Mouse (Mus musculus) forebrain, embryonic 11.5 days (tissue): ENCODE results near the gene Megf6. TPM values are rescaled to one million over a fixed set of nuclear protein-coding genes. Genes with fewer than 3 reads are reported as not detected.

Source experiments
- ATAC-seq: fragments of 200-750 bp; cut with Nextera tagmentation; replicated peaks from 2 replicates; pipeline ENCODE4 v1.8.0; 2017; ENCODE audit warnings: moderate TSS enrichment; ENCODE audit not compliant: low FRiP score
- DNase-seq: peaks from one replicate; pipeline ENCODE4 v3.0.0-alpha.2; 2017; ENCODE audit warnings: low spot score
- H3K27ac ChIP-seq: fragments of 300-500 bp; sonication (generic); 2 replicates; pipeline ENCODE4 v1.5.1; 2014; ENCODE audit warnings: low read depth, low read length
- H3K27me3 ChIP-seq: fragments of 300-500 bp; sonication (generic); 2 replicates; pipeline ENCODE4 v1.6.1; 2014; ENCODE audit warnings: mild to moderate bottlenecking, low read length, mixed read lengths; ENCODE audit not compliant: control insufficient read depth, insufficient read depth
- H3K36me3 ChIP-seq: fragments of 300-500 bp; sonication (generic); 2 replicates; pipeline ENCODE4 v1.6.1; 2014; ENCODE audit warnings: mild to moderate bottlenecking, low read length, moderate library complexity, mixed read lengths; ENCODE audit not compliant: control insufficient read depth, insufficient read depth
- H3K4me1 ChIP-seq: fragments of 300-500 bp; sonication (generic); replicated peaks from 2 replicates; pipeline ENCODE4 v1.6.1; 2014; ENCODE audit warnings: low read length, mixed read lengths; ENCODE audit not compliant: control insufficient read depth, insufficient read depth
- H3K4me2 ChIP-seq: fragments of 300-500 bp; sonication (generic); 2 replicates; pipeline ENCODE4 v1.6.1; 2014; ENCODE audit warnings: low read depth, mild to moderate bottlenecking, low read length, moderate library complexity, mixed read lengths; ENCODE audit not compliant: severe bottlenecking
- H3K4me3 ChIP-seq: fragments of 300-500 bp; sonication (generic); 2 replicates; pipeline ENCODE4 v1.5.1; 2014; ENCODE audit warnings: low read depth, low read length
- H3K9ac ChIP-seq: fragments of 300-500 bp; sonication (generic); 2 replicates; pipeline ENCODE4 v1.6.1; 2014; ENCODE audit warnings: low read length
- H3K9me3 ChIP-seq: fragments of 300-500 bp; sonication (generic); 2 replicates; pipeline ENCODE4 v1.6.1; 2016; ENCODE audit warnings: low read length, mixed read lengths; ENCODE audit not compliant: control insufficient read depth
- WGBS: fragments of 180-500 bp; shearing (Covaris S2); extraction: QIAGEN DNeasy Blood & Tissue Kit; methylation state at CpG from one replicate; pipeline ENCODE4 v1.1.7; 2014; 5-methylcytosine and 5-hydroxymethylcytosine counted together
- polyA plus RNA-seq: library from polyadenylated mRNA; unstranded; fragments of >200 nt; fragmentation: Nextera tagmentation; extraction: Ambion mirVana; gene quantifications from 2 replicates; pipeline ENCODE4 v1.2.1, GENCODE M21; 2014

Gene Megf6
- polyA plus RNA-seq, 1 experiment from 2014 or later: 23.9 TPM

DNA sequence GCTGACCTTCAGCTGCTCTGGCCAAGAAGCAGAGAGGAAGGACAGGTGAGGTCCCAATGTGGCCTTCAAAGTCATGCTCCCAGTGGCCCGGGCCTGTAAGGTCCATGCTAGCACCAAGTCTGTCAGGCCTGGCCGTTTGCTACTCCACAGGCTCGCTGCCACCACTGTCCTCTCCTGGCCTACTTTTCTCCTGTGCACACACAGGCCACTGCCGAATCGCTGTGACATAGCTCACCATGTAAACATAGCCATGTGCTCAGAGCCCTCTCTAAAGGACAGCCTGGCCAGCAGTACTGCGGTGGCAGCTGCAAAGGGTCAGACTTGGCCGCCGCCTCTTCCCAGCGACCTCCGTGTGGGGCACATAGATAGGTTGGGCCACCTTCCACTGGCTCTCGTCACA, 16.4 kb upstream of the Megf6 start:
- H3K9ac ChIP-seq: no peak overlapping the region
- WGBS: 73% methylated on average over 11 of the region's 11 CpGs
- no peak overlapping the region for H3K4me3 ChIP-seq
- H3K4me2 ChIP-seq: no peak overlapping the region
- peaks cover 5% of the 10 kb centered on the region for H3K36me3 ChIP-seq
- no peaks in the 10 kb centered on the region for H3K9me3 ChIP-seq
- H3K27ac ChIP-seq: no peak overlapping the region
- DNase-seq (no peak), ATAC-seq (no peak)
- no peaks in the 10 kb centered on the region for H3K27me3 ChIP-seq
- H3K4me1 ChIP-seq: 0 out of 2 replicates have a peak, but pooled peaks cover 2% of the 10 kb centered on the region

GRCm38 (mm10) chr4:154156050-154156449, 14.5 kb upstream of the Megf6 start:
- Histone ChIP-seq H3K27ac (no peak overlapping the region), H3K9ac (no peak overlapping the region), H3K27me3 (no peaks in the 10 kb centered on the region), H3K4me2 (no peak overlapping the region), H3K4me3 (no peak overlapping the region), H3K36me3 (peaks cover 5% of the 10 kb centered on the region), H3K9me3 (no peaks in the 10 kb centered on the region), H3K4me1 (peaks cover 2% of the 10 kb centered on the region)
- no peak for DNase-seq
- no peak for ATAC-seq
- WGBS: 80% methylated on average over 7 of the region's 7 CpGs

GRCm38 (mm10) chr4:154157970-154158662, 12.4 kb upstream of the Megf6 start:
- Histone ChIP-seq H3K36me3 (peaks cover 2% of the 10 kb centered on the region), H3K27ac (no peak overlapping the region), H3K9ac (no peak overlapping the region), H3K4me3 (no peak overlapping the region), H3K4me1 (peaks cover 6% of the 10 kb centered on the region), H3K27me3 (no peaks in the 10 kb centered on the region), H3K4me2 (no peak overlapping the region), H3K9me3 (no peaks in the 10 kb centered on the region)
- 94% methylated on average over 14 of the region's 14 CpGs for WGBS
- DNase-seq (no peak), ATAC-seq (no peak)

- no peak overlapping the region for H3K4me3 ChIP-seq
- H3K4me2 ChIP-seq: no peak overlapping the region
- ATAC-seq (peak; percentile 44), DNase-seq (peak; percentile 90)
- no peak overlapping the region for H3K9ac ChIP-seq
- H3K4me1 ChIP-seq: peaks cover 6% of the 10 kb centered on the region
- peaks cover 2% of the 10 kb centered on the region for H3K36me3 ChIP-seq
- no peak overlapping the region for H3K27ac ChIP-seq
- no peaks in the 10 kb centered on the region for H3K27me3 ChIP-seq
- H3K9me3 ChIP-seq: no peaks in the 10 kb centered on the region
- 22% methylated on average over 6 of the region's 6 CpGs for WGBS
Observed at GRCm38 (mm10) chr4:154159002-154159401, 11.5 kb upstream of the Megf6 start.

GRCm38 (mm10) chr4:154159961-154160537, 10.5 kb upstream of the Megf6 start:
- DNase-seq: peak; percentile 62
- Histone ChIP-seq H3K27ac (no peak overlapping the region), H3K4me1 (peaks cover 4% of the 10 kb centered on the region), H3K27me3 (no peaks in the 10 kb centered on the region), H3K9ac (peak overlapping the region; percentile 72), H3K9me3 (no peaks in the 10 kb centered on the region), H3K4me3 (peak overlapping the region; percentile 87), H3K36me3 (peaks cover 2% of the 10 kb centered on the region), H3K4me2 (peak overlapping the region; percentile 86)
- WGBS: 2% methylated on average over 33 of the region's 47 CpGs
- ATAC-seq: peak; percentile 54; the same call in 1 of the 2 replicates

- Histone ChIP-seq H3K9me3 (no peaks in the 10 kb centered on the region), H3K9ac (peak within 1 kb of the TSS; percentile 72), H3K4me2 (peak within 1 kb of the TSS; percentile 90), H3K36me3 (peaks cover under 1% of the 10 kb centered on the region), H3K4me1 (peaks cover 4% of the 10 kb centered on the region), H3K4me3 (peak within 1 kb of the TSS; percentile 87), H3K27ac (no peak within 1 kb of the TSS), H3K27me3 (no peaks in the 10 kb centered on the region)
- peak; percentile 98 for DNase-seq
- ATAC-seq: peak; percentile 95
- WGBS: under 1% methylated on average over 51 of the region's 75 CpGs
Observed at GRCm38 (mm10) chr4:154160538-154161390, 9.8 kb upstream of the Megf6 start, which contains the start of gene Tprgl. TSS of gene Tprgl (minus strand) at chr4:154160666.

GRCm38 (mm10) chr4:154163296-154163695, 7.2 kb upstream of the Megf6 start:
- Histone ChIP-seq H3K4me1 (peaks cover 4% of the 10 kb centered on the region), H3K4me3 (no peak overlapping the region), H3K9me3 (no peaks in the 10 kb centered on the region), H3K9ac (no peak overlapping the region), H3K36me3 (no peaks in the 10 kb centered on the region), H3K4me2 (no peak overlapping the region), H3K27me3 (no peaks in the 10 kb centered on the region; the same call in 1 of the 2 replicates), H3K27ac (no peak overlapping the region)
- WGBS: 13% methylated on average over 7 of the region's 7 CpGs
- ATAC-seq (no peak), DNase-seq (peak; percentile 87)

DNA sequence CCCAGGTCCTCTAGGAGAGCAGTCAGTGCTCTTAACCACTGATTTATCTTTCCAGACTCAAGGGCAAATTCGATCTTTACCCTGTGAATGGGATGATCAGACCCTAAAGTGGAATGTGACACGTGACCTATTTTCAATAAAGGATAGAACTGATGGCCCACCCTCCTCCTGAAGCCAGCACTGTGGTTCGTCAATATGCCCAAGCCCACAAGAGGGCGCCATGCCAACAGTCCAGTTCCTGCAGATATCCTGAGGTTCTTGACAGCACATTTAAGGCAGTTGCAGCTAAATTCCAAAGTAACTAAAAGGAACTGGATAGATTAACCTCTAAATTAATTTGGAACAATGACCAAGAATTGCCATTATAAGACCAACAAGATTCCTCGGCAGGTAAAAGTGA, 3.5 kb upstream of the Megf6 start:
- 25% methylated on average over 5 of the region's 5 CpGs for WGBS

More for the DNA sequence above, 3.5 kb upstream of the Megf6 start:
- H3K4me1 ChIP-seq: peaks cover 15% of the 10 kb centered on the region; the same call in 1 of the 2 replicates
- no peak overlapping the region for H3K27ac ChIP-seq
- H3K27me3 ChIP-seq: peaks cover 14% of the 10 kb centered on the region
- no peaks in the 10 kb centered on the region for H3K9me3 ChIP-seq
- ATAC-seq (no peak), DNase-seq (peak; percentile 75)
- H3K9ac ChIP-seq: no peak overlapping the region
- no peak overlapping the region for H3K4me2 ChIP-seq
- no peak overlapping the region for H3K4me3 ChIP-seq
- no peaks in the 10 kb centered on the region for H3K36me3 ChIP-seq
